In the genomic region with DNA sequence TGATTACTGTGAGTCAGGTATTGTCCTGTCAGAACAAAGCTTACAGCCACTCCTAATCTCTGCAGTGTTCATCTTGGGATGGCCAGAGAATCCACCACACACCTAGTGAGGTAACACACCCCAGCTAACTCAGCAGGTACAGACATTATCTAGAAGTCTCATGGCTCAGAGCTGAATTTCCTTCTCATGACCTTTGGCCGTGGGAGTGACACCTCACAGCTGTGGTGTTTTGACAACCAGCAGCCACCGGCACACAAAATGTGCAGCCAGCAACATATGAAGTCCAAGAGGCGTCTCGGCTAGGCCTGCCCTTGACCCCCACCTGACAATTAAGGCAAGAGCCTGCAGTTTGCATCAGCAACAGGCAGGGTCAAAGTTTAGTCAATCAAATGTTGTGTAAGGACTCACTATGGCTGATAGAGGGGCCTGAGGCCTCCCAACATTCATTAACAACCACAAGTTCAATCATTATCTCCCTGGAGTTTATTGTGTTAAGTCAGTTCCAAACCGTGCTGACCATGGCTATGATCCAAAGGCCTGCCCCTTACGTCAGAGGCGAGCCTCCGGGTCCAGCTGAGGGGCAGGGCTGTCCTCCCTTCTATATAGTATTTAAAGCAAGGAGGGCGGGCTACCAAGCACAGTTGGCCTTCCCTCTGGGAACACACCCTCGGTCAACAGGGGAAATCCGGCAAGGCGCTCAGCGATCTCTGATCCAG, we compare ENCODE assay signal across 14 mouse cellular contexts. TPM values are rescaled to one million over a fixed set of nuclear protein-coding genes. Genes with fewer than 3 reads are reported as not detected.
DNase-seq lines count a peak whose midpoint lies in the region; TF ChIP-seq lines count a peak whose summit lies in the region.
"Had no signal": no experiment of that assay in that cellular context is flagged by ENCODE, and none has a peak within 500 bp of the region (broad histone marks: within the 10 kb centered on the region; RNA-seq: fewer than 3 reads in every experiment).

A gene (plus strand): TSS at position 613 of the 716 bp plus-strand sequence.

- peaks cover 8% of the 10 kb centered on the region; the same call in 1 of the 2 replicates for H3K4me1 ChIP-seq in thymus, adult 2 months (replicated peaks; ENCODE audit: control insufficient read depth, insufficient read depth, low read length)

- no peak within 1 kb of the TSS for H3K27ac ChIP-seq in thymus, adult 2 months (ENCODE audit: control insufficient read depth, insufficient read depth, low read length)
- H3K27ac ChIP-seq: hindbrain, embryonic 14.5 days had no signal

- no peak within 1 kb of the TSS for H3K4me3 ChIP-seq in thymus, adult 2 months (ENCODE audit: control insufficient read depth, insufficient read depth, low read length)

- 93% methylated on average over 13 of the region's 13 CpGs for WGBS in thymus, adult 2 months

- H3K27me3 ChIP-seq in thymus, adult 2 months (ENCODE audit: control insufficient read depth, insufficient read depth, low read length): no peaks in the 10 kb centered on the region

- TF ChIP-seq CTCF in thymus, adult 2 months (IDR thresholded peaks at IDR 0.05; ENCODE audit: borderline replicate concordance, control insufficient read depth, extremely low read depth, insufficient read depth, low read length, poor library complexity): no peak

- DNase-seq in thymus, adult 2 months: no peak
- no peak for DNase-seq in thymus, postnatal 36 days
- DNase-seq in kidney, adult 11 months: peak; percentile 96
- peak; percentile 28 for DNase-seq in liver
- DNase-seq in cerebellum, postnatal 25 days: no peak
- no peak for DNase-seq in layer of hippocampus, postnatal 10 days (ENCODE audit: low spot score in 2 of 2)
- no peak for DNase-seq in testis, postnatal 10 days (ENCODE audit: low spot score)
- no peak for DNase-seq in right cerebral cortex, postnatal 36 days (ENCODE audit: low spot score in 2 of 2)
- DNase-seq: cerebellum, adult 9-11 months; right cerebral cortex, adult 18-20 months; thymus, postnatal 4 days had no signal

- H3K36me3 ChIP-seq in thymus, adult 2 months (ENCODE audit: control insufficient read depth, insufficient read depth, low read length): no peaks in the 10 kb centered on the region

- no peak for TF ChIP-seq POLR2A in thymus, adult 2 months (IDR thresholded peaks at IDR 0.05; ENCODE audit: control insufficient read depth, extremely low read depth, insufficient read depth, low read length, poor library complexity)

RNA-seq across cellular contexts. Expression of the gene that starts here (rescaled TPM):
- 14.5 and 25.6 TPM in 2 replicates for polyA plus RNA-seq in thymus, adult 2 months (2012; rRNA removed)
- not detected for total RNA-seq in layer of hippocampus, postnatal 10 days (2021)
- total RNA-seq: left cerebral cortex, postnatal 10 days; megakaryocyte progenitor cell, adult 5-6 weeks had no signal
- polyA plus RNA-seq: hindbrain, embryonic 14.5 days had no signal

Comparison
In these comparisons a context has a peak if more than half of its experiments do, and no peak if none do; other contexts are left out.
1. DNase-seq: peak in kidney, adult 11 months (single experiment) and liver (single experiment); none in thymus, adult 2 months (single experiment), thymus, postnatal 36 days (0 of 2), cerebellum, postnatal 25 days (0 of 2), layer of hippocampus, postnatal 10 days (0 of 2), testis, postnatal 10 days (single experiment) and right cerebral cortex, postnatal 36 days (0 of 2).